Mouse (Mus musculus) adrenal gland, postnatal 25 days (tissue): ENCODE results near the gene Plekhm2. TPM values are rescaled to one million over a fixed set of nuclear protein-coding genes. Genes with fewer than 3 reads are reported as not detected.

Experiments
- DNase-seq: peaks from one replicate; pipeline ENCODE4 v3.0.0; 2021; ENCODE audit warnings: mixed read lengths
- total RNA-seq: library from RNA; stranded (reverse); gene quantifications from 2 replicates; pipeline ENCODE4 v1.2.3, GENCODE M21; 2021

The Plekhm2 gene
- total RNA-seq, 1 experiment from 2014 or later = 54.7 TPM

DNA sequence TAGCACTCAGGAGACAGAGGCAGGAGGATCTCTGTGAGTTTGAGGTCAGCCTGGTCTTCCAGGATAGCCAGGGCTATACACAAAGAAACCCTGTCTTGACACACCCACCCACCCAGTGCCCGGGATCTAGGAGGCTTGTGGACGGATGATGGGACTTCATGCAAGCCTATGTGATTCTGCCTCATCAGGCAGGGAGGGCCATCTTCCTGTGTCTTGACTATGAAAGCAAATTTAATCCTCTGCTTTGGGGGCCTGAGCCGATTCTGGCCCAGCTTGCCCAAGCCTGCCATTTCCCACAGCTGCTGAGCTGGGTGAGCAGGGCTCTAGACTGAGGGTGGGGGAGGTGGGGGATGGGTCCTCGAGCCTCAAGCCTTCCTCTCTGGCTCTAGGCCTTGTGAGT lies 60.8 kb downstream of the Plekhm2 start:
- DNase-seq = no peak

- no peak for DNase-seq
Measured at GRCm38 (mm10) chr4:141602523-141603223, 62.0 kb downstream of the Plekhm2 start.

DNA sequence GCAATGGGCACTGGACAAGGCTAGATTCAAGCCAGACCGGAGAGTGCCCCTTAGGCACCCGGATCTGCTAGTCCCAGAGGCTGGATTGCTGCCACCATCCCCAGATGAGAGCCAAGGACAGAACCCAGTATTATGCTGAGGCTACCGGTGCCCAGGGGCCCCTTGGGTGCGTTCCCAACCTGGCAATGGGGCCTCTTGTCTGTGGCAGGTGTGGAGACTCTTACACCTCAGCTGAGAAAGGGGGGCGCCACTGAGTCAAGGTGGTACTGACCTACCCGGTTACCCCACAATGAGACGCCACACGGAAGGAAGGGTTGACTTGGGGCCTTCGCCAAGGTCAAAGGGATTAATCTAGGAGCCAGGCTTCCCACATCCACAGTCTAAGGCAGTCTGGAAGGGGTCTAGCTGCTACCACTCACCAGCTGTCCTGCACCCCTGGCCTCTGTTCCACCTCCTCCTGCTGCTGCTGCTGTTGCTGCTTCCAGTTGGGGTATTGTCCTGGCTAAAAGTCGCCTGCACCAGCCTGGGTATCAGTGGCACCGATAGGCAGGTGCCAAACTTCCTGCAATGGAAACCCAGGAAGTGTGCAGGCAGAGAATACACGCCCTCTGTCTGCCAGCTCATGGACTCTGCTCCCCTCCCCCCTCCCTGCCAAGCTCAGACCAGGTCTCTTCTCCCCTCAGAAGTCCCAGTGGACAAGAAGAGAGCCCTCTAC lies 63.4 kb downstream of the Plekhm2 start:
- no peak for DNase-seq

- DNase-seq = no peak
Measured at GRCm38 (mm10) chr4:141600364-141600763, 64.3 kb downstream of the Plekhm2 start.

- DNase-seq = no peak
Measured at GRCm38 (mm10) chr4:141599251-141600141, 65.2 kb downstream of the Plekhm2 start.

- DNase-seq = no peak
Measured at GRCm38 (mm10) chr4:141598894-141599250, 65.8 kb downstream of the Plekhm2 start.

- no peak for DNase-seq
Measured at GRCm38 (mm10) chr4:141598199-141598893, 66.4 kb downstream of the Plekhm2 start.

- no peak for DNase-seq
Measured at GRCm38 (mm10) chr4:141596700-141597328, 67.9 kb downstream of the Plekhm2 start.

DNA sequence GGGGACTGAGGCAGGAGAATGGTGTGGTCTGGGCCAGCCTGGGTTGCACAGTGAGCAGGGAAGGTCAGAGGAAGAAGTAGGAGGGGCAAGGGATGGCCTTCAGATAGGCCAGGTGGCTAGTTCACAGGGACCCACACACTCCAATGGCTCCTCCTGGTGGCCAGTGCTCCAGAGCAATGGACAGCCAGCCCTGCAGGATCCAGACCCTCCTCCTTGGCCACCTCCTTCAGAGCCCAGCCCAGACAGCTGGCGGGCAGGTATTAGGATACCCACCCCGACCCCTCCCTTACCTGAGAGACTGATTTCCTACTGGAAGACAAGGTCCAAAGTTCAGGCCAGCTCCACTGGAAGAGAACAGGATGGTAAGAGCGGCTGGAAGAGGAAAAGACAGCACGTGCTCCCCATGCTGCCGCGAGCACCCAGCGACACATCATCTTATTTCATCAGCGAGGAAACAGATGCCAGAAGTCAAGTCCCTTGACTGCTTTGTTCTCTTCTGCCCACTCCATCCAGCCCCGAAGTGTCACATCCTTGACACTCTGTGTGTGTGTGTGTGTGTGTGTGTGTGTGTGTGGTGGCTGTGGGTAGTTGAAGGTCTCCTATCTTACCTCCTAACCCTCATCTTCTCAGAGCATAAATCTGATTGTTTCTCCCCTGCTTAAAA lies 69.0 kb downstream of the Plekhm2 start:
- no peak for DNase-seq

- no peak for DNase-seq
Measured at GRCm38 (mm10) chr4:141595138-141595537, 69.6 kb downstream of the Plekhm2 start.

- DNase-seq = no peak
Measured at GRCm38 (mm10) chr4:141591547-141591946, 73.2 kb downstream of the Plekhm2 start.

DNA sequence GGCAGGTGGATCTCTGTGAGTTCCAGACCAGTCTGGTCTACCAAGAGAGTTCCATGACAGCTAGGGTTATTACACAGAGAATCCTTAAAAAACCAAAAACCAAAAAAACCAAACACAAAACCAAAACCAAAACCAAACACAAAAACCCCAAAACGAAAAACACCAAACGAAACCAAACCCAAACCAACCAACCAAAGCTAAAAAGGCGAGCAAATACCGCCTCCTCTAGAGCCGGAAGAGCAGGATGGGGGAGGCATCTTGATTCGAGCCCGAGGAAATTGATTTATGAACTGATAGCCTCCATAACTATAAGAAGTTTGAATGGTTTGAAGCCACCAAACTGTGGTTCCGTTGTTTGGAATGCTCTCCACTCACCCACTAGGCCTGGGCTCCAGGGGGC lies 80.8 kb downstream of the Plekhm2 start:
- no peak for DNase-seq

DNA sequence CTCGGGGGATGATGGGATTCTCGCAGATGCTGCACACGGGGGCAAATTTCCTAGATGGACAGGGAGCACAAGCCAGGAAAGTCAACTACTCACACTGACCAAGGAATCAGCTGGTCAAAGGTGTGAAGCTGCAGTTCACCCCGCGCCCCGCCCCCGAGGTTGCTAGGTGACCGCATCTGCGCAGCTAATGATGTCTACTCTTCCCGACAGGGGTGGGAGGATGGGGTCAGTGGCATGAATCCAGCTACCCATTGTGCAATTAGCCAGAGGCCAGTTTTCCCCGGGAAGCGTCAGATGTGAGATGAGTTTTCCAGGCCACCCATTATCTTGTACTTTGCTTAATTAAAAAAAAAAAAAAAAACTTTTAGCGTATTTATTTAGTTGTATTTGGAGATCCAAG lies 83.6 kb downstream of the Plekhm2 start:
- no peak for DNase-seq

- DNase-seq = no peak
Measured at GRCm38 (mm10) chr4:141578833-141579232, 85.9 kb downstream of the Plekhm2 start.

DNA sequence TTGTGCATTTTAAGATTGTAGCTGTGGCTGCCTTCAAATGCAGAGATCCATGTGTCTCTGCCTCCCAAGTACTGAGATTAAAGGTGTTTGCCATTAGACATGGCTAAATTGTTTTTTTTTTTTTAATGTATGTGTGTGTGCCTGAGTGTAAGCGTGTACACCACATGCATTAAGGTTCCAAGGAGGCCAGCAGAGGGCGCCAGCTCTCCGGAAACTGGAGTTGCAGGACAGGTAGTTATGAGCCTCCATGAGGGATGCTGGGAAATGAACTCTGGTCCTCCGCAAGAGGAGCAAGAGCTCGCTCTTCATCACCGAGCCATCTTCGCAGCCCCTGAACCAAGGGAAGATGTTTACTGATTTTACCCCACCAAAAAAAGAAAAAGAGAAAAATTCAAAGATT lies 87.8 kb downstream of the Plekhm2 start:
- no peak for DNase-seq

GRCm38 (mm10) chr4:141576404-141576803 lies 88.3 kb downstream of the Plekhm2 start:
- no peak for DNase-seq

Other genes starting within 250 kb of the Plekhm2 start
- not detected in 2 replicates for gene Clcnkb, start 248.9 kb downstream of the Plekhm2 start, total RNA-seq
- gene Hspb7, start 244.1 kb downstream of the Plekhm2 start, total RNA-seq = 0.33 TPM in 1 of 2 replicates, not detected in the other
- gene Srarp, start 228.8 kb downstream of the Plekhm2 start, total RNA-seq = not detected in 2 replicates
- gene Zbtb17, start 220.2 kb downstream of the Plekhm2 start, total RNA-seq = 18.6 and 19.6 TPM in 2 replicates
- gene Spen, start 126.3 kb downstream of the Plekhm2 start, total RNA-seq = 70.0 and 79.4 TPM in 2 replicates
- 9.5 and 12.7 TPM in 2 replicates for gene Fblim1, start 58.8 kb downstream of the Plekhm2 start, total RNA-seq
- gene Tmem82, start 46.3 kb downstream of the Plekhm2 start, total RNA-seq = 0.64 and 2.0 TPM in 2 replicates
- 2.7 TPM in 2 replicates for gene Slc25a34, start 41.1 kb downstream of the Plekhm2 start, total RNA-seq
- gene Rsc1a1, start 20.7 kb upstream of the Plekhm2 start, total RNA-seq = 18.5 TPM in 1 of 2 replicates, not detected in the other
- gene Ddi2, start 58.5 kb upstream of the Plekhm2 start, total RNA-seq = 62.1 and 70.8 TPM in 2 replicates
- gene Agmat, start 81.8 kb upstream of the Plekhm2 start, total RNA-seq = 45.1 and 50.4 TPM in 2 replicates
- gene Dnajc16, start 126.0 kb upstream of the Plekhm2 start, total RNA-seq = 25.3 and 32.2 TPM in 2 replicates
- gene Casp9, start 128.7 kb upstream of the Plekhm2 start, total RNA-seq = 21.3 and 32.3 TPM in 2 replicates
- gene Cela2a, start 161.3 kb upstream of the Plekhm2 start, total RNA-seq = 0.52 TPM in 1 of 2 replicates, not detected in the other
- gene Ctrc, start 181.5 kb upstream of the Plekhm2 start, total RNA-seq = not detected in 2 replicates
- gene Efhd2, start 210.0 kb upstream of the Plekhm2 start, total RNA-seq = 20.9 and 30.8 TPM in 2 replicates